Mouse (Mus musculus) lung, postnatal 0 days (tissue): ENCODE measurements at regions not wholly inside any gene's neighbourhood (a gene's known extent, or its start where the extent isn't known, plus 50 kb on each side); places are given as distances from the start of the nearest gene placed in this dataset.

Experiments used
- ATAC-seq: fragments of 200-750 bp; cut with Nextera tagmentation; 2 replicates; pipeline ENCODE4 v1.8.0; 2017; ENCODE audit warnings: moderate library complexity
- DNase-seq: peaks from one replicate; pipeline ENCODE4 v3.0.0-alpha.2; 2016; ENCODE audit warnings: low spot score
- H3K27ac ChIP-seq: fragments of 300-500 bp; sonication (generic); 2 replicates; pipeline ENCODE4 v1.5.1; 2014; ENCODE audit warnings: antibody characterized with exemption, mild to moderate bottlenecking, low read length, mixed read lengths
- H3K27me3 ChIP-seq: fragments of 300-500 bp; sonication (generic); replicated peaks from 2 replicates; pipeline ENCODE4 v1.6.1; 2014; ENCODE audit warnings: low read length, mixed read lengths; ENCODE audit not compliant: insufficient read depth
- H3K36me3 ChIP-seq: fragments of 300-500 bp; sonication (generic); 2 replicates; pipeline ENCODE4 v1.6.1; 2014; ENCODE audit warnings: low read length, mixed read lengths; ENCODE audit not compliant: insufficient read depth
- H3K4me1 ChIP-seq: fragments of 300-500 bp; sonication (generic); 2 replicates; pipeline ENCODE4 v1.6.1; 2014; ENCODE audit warnings: antibody characterized with exemption, low read depth, low read length, mixed read lengths; ENCODE audit not compliant: insufficient read depth
- H3K4me2 ChIP-seq: fragments of 300-500 bp; sonication (generic); replicated peaks from 2 replicates; pipeline ENCODE4 v1.6.1; 2014; ENCODE audit warnings: low read depth, mild to moderate bottlenecking, low read length, moderate library complexity, mixed read lengths
- H3K4me3 ChIP-seq: fragments of 300-500 bp; sonication (generic); 2 replicates; pipeline ENCODE4 v1.5.1; 2014; ENCODE audit warnings: low read depth, low read length
- H3K9ac ChIP-seq: fragments of 300-500 bp; sonication (generic); replicated peaks from 2 replicates; pipeline ENCODE4 v1.6.1; 2014; ENCODE audit warnings: low read depth, mild to moderate bottlenecking
- H3K9me3 ChIP-seq: fragments of 300-500 bp; sonication (generic); 2 replicates; pipeline ENCODE4 v1.6.1; 2016; ENCODE audit warnings: low read length, mixed read lengths
- CTCF ChIP-seq: IDR thresholded peaks from 2 replicates; pipeline ENCODE4 v1.5.1; 2016; ENCODE audit warnings: antibody characterized with exemption, mild to moderate bottlenecking
- EP300 ChIP-seq: IDR thresholded peaks from 2 replicates; pipeline ENCODE4 v1.6.1; 2016; ENCODE audit warnings: antibody characterized with exemption, mild to moderate bottlenecking, control low read depth
- WGBS: fragments of 180-500 bp; shearing (Covaris S2); extraction: QIAGEN DNeasy Blood & Tissue Kit; methylation state at CpG from one replicate; pipeline ENCODE4 v1.1.7; 2014; 5-methylcytosine and 5-hydroxymethylcytosine counted together

DNA sequence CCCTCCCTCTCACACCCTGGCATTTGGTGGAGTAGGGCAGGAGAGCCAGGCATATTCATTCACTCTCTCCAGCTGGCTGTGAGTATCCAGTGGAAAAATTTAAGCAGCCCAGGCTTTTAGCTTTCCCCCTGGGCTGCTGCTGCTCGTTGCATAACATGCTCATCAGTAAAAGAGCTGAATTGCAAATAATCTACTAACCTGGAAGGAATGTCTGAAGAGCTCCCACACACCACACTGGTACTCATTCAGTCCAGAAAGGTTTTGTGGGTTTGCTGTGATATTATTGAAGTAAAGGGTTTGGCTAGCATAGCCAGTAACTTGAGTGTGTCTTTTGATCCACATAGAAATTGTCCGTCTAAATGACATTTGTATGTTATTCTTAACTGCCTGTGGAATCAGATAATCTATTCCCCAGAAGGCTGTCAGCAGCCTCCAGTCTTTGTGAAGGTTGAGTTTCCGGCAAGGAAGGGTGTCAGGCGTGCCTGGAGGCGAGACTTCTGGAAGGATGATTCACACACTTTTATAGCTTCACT, 334.5 kb upstream of the Trib2 start:
- no peak for TF ChIP-seq EP300
- no peak for TF ChIP-seq CTCF
- DNase-seq (no peak), ATAC-seq (no peak)
- Histone ChIP-seq H3K4me1 (no peaks in the 10 kb centered on the region), H3K27ac (no peak overlapping the region), H3K27me3 (no peaks in the 10 kb centered on the region), H3K9ac (no peak overlapping the region), H3K9me3 (no peaks in the 10 kb centered on the region), H3K4me3 (no peak overlapping the region), H3K4me2 (no peak overlapping the region), H3K36me3 (no peaks in the 10 kb centered on the region)
- WGBS = 30% methylated on average over 5 of the region's 5 CpGs

DNA sequence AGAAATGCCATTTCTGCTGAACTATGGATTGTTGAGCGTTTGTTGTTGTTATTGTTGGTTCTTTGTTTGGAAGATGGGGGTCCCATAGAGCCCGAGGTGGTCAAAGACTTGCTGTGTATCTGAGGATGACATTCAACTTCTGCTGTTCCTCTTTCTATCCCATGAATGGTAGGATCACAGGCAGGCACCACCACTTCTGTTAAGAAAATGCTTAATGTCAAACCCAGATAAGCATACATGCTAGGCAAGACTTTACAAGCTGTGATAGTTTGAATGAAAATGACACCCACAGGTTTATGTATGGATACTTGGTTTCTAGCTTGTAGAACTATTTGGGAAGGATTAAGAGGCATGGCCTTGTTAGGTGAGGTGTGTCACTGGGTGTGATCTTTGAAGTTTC, 330.2 kb upstream of the Trib2 start:
- 57% methylated on average over 2 of the region's 2 CpGs for WGBS
- TF ChIP-seq EP300 (no peak), CTCF (no peak)
- no peaks in the 10 kb centered on the region for H3K36me3 ChIP-seq

DNA sequence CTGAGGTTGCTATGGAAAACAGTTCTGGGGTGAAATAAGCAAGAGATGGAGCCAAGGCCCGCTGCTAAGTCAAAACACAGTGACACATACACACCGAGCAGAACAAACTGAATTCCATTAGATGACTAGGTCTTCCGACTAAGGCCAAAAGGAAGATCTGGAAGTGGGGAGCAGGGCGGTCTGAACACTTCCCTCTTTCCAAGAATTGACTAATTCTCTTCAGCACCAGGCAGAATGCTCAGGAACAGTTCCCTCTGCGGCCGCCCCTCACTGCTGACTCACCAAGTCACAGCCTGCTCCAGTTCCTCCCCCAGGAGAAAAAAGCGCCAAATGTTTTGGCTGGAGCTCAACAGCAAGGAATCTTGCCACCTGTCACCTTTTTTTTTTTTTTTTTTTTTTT, 328.9 kb upstream of the Trib2 start:
- Histone ChIP-seq H3K4me3 (no peak overlapping the region), H3K27ac (no peak overlapping the region), H3K4me1 (no peaks in the 10 kb centered on the region), H3K9ac (no peak overlapping the region), H3K4me2 (no peak overlapping the region), H3K27me3 (no peaks in the 10 kb centered on the region), H3K36me3 (no peaks in the 10 kb centered on the region), H3K9me3 (no peaks in the 10 kb centered on the region)
- 59% methylated on average over 7 of the region's 7 CpGs for WGBS
- no peak for TF ChIP-seq CTCF
- no peak for TF ChIP-seq EP300
- ATAC-seq (peak; percentile 54), DNase-seq (peak; percentile 33)

More for the DNA sequence above, 330.2 kb upstream of the Trib2 start:
- no peak overlapping the region for H3K27ac ChIP-seq
- H3K4me1 ChIP-seq = no peaks in the 10 kb centered on the region
- no peak for DNase-seq
- H3K4me2 ChIP-seq = no peak overlapping the region
- no peaks in the 10 kb centered on the region for H3K9me3 ChIP-seq
- no peaks in the 10 kb centered on the region for H3K27me3 ChIP-seq
- H3K4me3 ChIP-seq = no peak overlapping the region
- no peak for ATAC-seq
- H3K9ac ChIP-seq = no peak overlapping the region

DNA sequence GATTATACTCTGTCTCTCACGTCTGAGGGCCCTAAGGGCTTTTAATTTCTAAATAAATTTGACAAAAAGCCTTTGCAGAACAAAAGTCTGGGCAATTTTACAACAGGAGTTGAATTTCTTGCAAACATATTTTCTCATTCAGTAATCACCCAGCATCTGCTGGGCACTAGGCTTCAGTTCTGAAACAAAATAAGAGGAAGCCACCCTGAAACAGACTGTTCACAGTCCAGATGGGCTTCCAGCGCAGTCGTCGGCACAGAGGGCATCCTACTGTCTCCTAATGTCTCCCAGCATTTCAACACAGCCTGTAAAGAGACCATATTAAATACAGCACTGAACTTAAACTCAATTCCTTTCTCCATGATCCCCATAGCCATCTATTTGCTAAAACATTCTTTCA, 324.5 kb upstream of the Trib2 start:
- WGBS = 78% methylated on average over 4 of the region's 4 CpGs
- Histone ChIP-seq H3K9ac (no peak overlapping the region), H3K4me1 (no peaks in the 10 kb centered on the region), H3K9me3 (no peaks in the 10 kb centered on the region), H3K4me3 (no peak overlapping the region), H3K27ac (no peak overlapping the region), H3K27me3 (no peaks in the 10 kb centered on the region), H3K36me3 (no peaks in the 10 kb centered on the region), H3K4me2 (no peak overlapping the region)
- DNase-seq = no peak
- TF ChIP-seq EP300 (no peak), CTCF (no peak)
- ATAC-seq = no peak

DNA sequence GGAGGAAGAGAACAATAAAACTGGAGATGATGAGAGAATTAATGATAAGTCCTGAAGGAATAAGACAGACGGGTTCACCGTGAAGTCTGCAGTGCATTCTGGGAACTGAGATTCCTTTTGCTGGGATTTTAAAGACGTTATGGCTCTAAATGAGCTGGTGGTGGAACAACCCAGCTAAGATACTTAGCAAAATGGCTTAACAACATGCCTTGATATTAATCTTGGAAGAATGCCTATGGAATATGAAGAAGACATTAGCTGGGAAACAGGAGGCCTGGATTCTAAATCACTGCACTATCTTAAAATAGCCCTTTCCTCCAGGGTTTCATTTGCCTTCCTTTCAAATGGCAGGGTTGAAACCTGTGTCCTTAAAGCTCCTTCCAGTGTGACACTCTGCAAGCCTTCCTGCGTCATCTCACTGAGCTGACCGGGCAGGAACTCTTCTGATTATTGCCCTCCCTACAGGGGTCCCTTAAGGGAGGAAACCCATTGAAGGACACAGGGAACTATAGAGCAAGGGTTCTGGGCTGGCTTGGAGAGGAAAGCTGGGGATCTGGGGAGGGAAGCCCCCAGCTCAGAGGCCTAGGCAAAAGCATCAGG, 323.9 kb upstream of the Trib2 start:
- 63% methylated on average over 5 of the region's 5 CpGs for WGBS
- DNase-seq = no peak

DNA sequence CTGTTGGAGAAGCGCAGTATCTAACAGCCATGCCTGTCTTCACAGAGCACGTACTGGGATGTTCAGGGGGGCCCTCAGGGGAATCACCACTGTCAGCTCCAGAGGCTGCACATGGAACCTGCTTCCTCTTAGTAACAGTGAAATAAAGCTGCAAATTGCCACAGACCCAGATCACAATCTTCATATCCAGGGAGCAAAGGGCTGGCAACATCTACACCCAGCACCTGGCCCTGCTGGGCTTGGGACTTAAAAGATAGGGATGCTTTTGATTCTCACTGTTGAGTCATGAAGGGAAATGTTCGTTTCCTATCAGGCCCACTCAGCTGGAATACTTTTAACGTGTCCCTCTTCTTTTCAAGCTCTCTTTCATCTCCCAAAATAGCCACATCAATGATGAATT, 322.4 kb upstream of the Trib2 start:
- DNase-seq (no peak), ATAC-seq (no peak)
- no peak for TF ChIP-seq EP300
- TF ChIP-seq CTCF = no peak
- Histone ChIP-seq H3K27ac (no peak overlapping the region), H3K4me3 (no peak overlapping the region), H3K9ac (no peak overlapping the region), H3K4me2 (no peak overlapping the region), H3K36me3 (no peaks in the 10 kb centered on the region), H3K27me3 (no peaks in the 10 kb centered on the region), H3K9me3 (no peaks in the 10 kb centered on the region), H3K4me1 (no peaks in the 10 kb centered on the region)
- 50% methylated on average over 4 of the region's 4 CpGs for WGBS

More for the DNA sequence above, 323.9 kb upstream of the Trib2 start:
- no peak overlapping the region for H3K4me3 ChIP-seq
- no peaks in the 10 kb centered on the region for H3K27me3 ChIP-seq
- TF ChIP-seq CTCF (no peak), EP300 (no peak)
- no peak for ATAC-seq
- H3K4me1 ChIP-seq = no peaks in the 10 kb centered on the region
- no peaks in the 10 kb centered on the region for H3K9me3 ChIP-seq
- no peak overlapping the region for H3K27ac ChIP-seq
- H3K4me2 ChIP-seq = no peak overlapping the region
- H3K36me3 ChIP-seq = no peaks in the 10 kb centered on the region
- H3K9ac ChIP-seq = no peak overlapping the region

DNA sequence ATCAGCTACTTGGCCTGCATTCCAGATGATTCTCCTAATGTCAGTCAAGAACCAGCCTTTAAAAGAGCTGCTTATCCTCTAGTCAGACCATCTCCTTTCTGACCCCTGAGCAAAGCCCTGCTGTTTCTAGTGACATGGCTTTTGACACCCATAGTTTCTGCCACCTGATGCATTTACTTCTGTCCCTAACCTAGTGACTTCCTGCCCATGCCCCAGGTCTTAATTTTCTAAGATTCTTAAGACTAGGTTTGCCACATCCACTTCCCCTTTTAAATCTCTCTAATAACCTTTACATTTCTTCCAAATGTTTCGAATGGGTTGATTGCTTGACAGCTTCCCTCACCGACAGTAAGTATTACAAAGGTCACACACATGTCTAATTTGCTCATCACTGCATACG, 321.1 kb upstream of the Trib2 start:
- Histone ChIP-seq H3K27me3 (no peaks in the 10 kb centered on the region), H3K4me1 (no peaks in the 10 kb centered on the region), H3K36me3 (no peaks in the 10 kb centered on the region), H3K9me3 (no peaks in the 10 kb centered on the region), H3K9ac (no peak overlapping the region), H3K27ac (no peak overlapping the region), H3K4me3 (no peak overlapping the region), H3K4me2 (no peak overlapping the region)
- no peak for TF ChIP-seq CTCF
- no peak for TF ChIP-seq EP300
- ATAC-seq (no peak), DNase-seq (no peak)
- WGBS = 67% methylated on average over 3 of the region's 3 CpGs
